Mouse (Mus musculus): Measurements from ENCODE around the gene Rnft2. TPM values are rescaled to one million over a fixed set of nuclear protein-coding genes. Genes with fewer than 3 reads are reported as not detected.

Gene Rnft2
- 1.3 and 2.7 TPM in 2 replicates for polyA plus RNA-seq (2012; ENCODE audit: low replicate concordance)

GRCm38 (mm10) chr5:118244606-118245443 lies at the start of gene Rnft2, which contains the start of gene 2410131K14Rik:
TSS of gene Rnft2 (minus strand) at chr5:118245116.
TSS of gene 2410131K14Rik (plus strand) at chr5:118245227.

GRCm38 (mm10) chr5:118164581-118164980 lies 80.3 kb downstream of the Rnft2 start, which contains the start of gene Hrk:
TSS of gene Hrk (plus strand) at chr5:118164648.

GRCm38 (mm10) chr5:118154839-118155564 lies 89.9 kb downstream of the Rnft2 start, which contains the start of gene Fbxw8:
TSS of gene Fbxw8 (minus strand) at chr5:118155464.

Other genes with a start within 250 kb of the Rnft2 start
- 8.2 and 30.2 TPM in 2 replicates for gene Tesc, start 217.4 kb downstream of the Rnft2 start, polyA plus RNA-seq (2012; ENCODE audit: low replicate concordance)
- 12.7 and 13.4 TPM in 2 replicates for gene Fbxw8, start 89.7 kb downstream of the Rnft2 start, polyA plus RNA-seq (2012; ENCODE audit: low replicate concordance)
- gene Hrk, start 80.5 kb downstream of the Rnft2 start, polyA plus RNA-seq (2012; ENCODE audit: low replicate concordance) = not detected in 2 replicates
- gene 2410131K14Rik, start 111 bp upstream of the Rnft2 start, polyA plus RNA-seq (2012; ENCODE audit: low replicate concordance) = 2.4 and 3.0 TPM in 2 replicates